Mouse (Mus musculus): ENCODE results near the gene 1700001C02Rik.

1700001C02Rik gene

DNA sequence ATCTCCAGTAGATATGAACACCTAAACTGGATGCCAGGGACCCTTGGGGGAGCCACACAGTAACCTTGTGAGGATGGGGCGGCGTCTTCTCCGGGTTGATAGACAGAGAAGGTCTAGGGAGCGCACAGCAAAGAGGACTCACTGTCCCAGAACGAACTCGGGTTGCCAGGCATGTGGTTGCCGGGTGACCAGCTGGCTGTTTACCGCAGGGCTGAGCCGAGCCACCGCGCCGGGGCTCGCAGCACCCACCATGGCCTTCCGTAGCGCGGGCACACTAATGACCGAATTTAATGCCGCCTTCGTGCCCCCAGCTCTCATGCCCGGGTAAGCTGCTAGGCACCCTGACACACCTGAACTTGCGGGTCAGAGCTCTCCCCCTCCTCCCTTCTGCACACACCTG is at the start of gene 1700001C02Rik:
Gene 1700001C02Rik (plus strand): TSS at position 187 of the 400 bp plus-strand sequence.
- DNase-seq (ENCODE audit: low read depth, low spot score) = no peak

DNA sequence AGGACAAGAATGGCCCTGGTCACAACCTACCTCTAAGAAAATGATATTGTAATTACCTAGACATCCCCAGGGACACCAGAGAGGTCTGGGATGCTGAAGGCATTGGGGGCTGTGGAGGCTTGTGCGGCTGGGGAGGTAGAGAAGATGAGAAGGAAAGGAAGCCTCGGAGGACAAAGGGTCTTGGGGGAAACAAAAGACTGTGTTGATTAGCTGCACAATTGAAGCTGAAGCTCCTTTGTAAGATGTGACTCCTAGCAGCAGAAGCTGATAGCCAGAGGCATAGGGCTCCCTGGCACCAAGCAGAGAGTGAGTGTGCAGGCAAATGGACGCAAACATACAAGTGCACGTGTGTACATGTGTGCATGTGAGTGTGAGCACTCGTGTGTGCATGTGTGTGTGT is 49.2 kb upstream of the 1700001C02Rik start:
- DNase-seq (ENCODE audit: low read depth, low spot score) = no peak

GRCm38 (mm10) chr5:30423121-30423520 is 42.7 kb upstream of the 1700001C02Rik start:
- no peak for DNase-seq (ENCODE audit: low read depth, low spot score)

- peak; percentile 50 for DNase-seq (ENCODE audit: low read depth, low spot score)
Observed at GRCm38 (mm10) chr5:30423572-30424244, 42.1 kb upstream of the 1700001C02Rik start.

DNA sequence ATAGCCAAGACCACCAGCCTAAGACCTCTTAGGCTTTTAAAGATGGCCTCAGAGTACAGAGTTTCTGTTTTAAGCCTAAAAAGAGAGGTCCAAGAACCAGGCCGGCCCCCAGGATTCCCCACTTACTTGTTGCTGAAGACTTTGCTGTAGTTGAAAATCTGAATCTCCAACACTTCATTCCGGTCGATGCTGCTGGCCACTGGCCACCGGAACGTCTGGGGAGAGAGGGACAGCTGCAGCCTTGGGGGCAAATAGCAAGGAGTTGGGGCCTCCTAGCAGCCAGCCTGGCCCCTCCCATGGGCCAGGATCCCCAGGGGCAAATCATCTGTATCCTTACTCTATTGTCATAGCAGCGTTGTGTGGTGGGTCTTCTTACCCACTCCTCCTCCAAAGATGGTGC is 38.4 kb upstream of the 1700001C02Rik start:
- no peak for DNase-seq (ENCODE audit: low read depth, low spot score)

GRCm38 (mm10) chr5:30438931-30439330 is 26.9 kb upstream of the 1700001C02Rik start:
- peak; percentile 14 for DNase-seq (ENCODE audit: low read depth, low spot score)

DNA sequence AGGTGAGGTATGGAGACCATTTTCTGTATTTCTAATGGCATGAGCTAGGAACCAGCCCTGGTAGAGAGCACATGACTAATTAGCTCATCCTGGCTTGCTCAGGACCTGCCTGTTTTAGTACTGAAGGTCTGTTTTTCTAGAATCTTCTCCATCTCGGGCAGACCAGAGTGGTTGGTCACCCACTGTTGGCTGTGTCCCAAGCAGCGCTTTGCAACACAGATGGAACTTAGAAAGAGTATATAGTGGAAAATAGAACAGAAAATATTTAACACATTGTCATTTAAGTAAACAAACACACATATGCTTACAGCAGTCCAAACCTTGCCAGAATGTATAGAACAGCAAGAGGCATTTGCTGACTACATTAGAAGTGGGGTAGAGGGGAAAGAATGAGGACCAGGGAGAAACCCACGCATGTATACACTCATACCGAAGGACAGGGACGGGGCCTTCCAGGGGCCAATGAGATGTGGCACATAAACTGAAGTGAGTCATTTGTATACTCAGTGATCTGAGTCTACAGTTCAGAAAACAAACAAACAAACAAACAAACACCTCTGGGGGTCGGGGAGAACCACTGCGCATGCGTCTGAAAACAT is 25.4 kb upstream of the 1700001C02Rik start:
- DNase-seq (ENCODE audit: low read depth, low spot score) = no peak

DNA sequence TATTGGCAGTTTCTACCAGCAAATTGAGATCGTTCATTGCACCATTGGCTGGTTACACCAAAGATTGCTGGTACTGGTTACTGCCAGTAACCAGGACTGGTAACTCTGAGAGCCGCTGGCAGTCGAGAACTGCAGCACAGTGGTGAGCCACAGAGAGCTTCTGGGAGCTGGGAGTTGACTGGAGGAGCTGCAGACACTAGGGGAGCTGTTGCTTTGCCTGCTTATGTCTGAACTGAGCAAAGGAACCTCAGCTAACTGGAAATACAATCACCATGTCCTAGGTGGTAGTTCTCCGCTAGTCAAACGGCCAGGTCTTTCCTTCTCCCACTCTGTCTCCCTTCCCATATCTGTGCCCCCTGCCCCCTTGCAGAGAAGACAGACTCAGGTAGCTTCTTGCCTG is 23.7 kb upstream of the 1700001C02Rik start:
- DNase-seq (ENCODE audit: low read depth, low spot score) = peak; percentile 27

GRCm38 (mm10) chr5:30444327-30444895 is 21.4 kb upstream of the 1700001C02Rik start:
- DNase-seq (ENCODE audit: low read depth, low spot score) = no peak

- no peak for DNase-seq (ENCODE audit: low read depth, low spot score)
Observed at GRCm38 (mm10) chr5:30456056-30456455, 9.8 kb upstream of the 1700001C02Rik start.

- no peak for DNase-seq (ENCODE audit: low read depth, low spot score)
Observed at GRCm38 (mm10) chr5:30460155-30460554, 5.7 kb upstream of the 1700001C02Rik start.

DNA sequence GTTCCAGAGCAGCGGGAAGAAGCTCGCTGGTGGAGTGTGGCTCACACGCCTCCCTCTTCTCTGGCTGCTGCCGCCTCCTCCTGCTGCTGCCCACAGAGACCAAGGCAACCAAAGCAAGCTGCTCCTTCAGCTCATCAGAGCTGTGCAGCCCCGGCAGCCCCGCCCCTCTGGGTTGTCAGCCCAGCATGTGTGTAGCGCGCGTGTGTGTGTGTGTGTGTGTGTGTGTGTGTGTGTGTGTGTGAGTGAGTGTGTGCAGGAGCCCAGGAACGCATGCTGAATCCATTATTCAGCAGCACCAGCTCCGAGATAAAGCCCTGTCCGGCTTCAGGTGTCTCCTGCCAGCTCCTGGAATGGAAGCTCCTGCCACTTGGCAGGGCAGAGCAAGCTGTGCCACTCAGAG is 4.0 kb upstream of the 1700001C02Rik start, which contains the start of gene Otof:
Gene Otof (minus strand): TSS at position 112 of the 400 bp plus-strand sequence.
- DNase-seq (ENCODE audit: low read depth, low spot score) = no peak

DNA sequence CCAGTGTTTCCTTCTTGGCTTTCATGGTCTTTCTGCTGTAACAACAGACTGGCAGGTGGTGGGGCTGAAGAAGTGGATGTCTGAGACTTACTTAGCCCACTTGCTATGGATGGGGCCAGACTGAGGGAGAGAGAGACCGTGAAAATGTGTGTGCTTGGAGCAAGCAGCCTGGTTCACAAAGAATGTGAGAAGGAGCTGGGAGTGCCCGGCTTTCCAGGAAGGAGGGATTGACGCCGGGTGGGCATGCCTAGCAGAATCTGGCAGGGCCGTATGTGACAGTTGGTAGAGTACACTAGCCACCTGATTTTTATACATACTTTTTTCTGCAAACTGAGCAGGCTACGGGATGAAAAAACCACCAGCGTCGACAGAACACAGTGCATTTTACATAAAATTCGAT is 468 bp downstream of the 1700001C02Rik start:
- DNase-seq (ENCODE audit: low read depth, low spot score) = no peak

- peak; percentile 9 for DNase-seq (ENCODE audit: low read depth, low spot score)
Observed at GRCm38 (mm10) chr5:30470454-30470853, 4.6 kb downstream of the 1700001C02Rik start.

GRCm38 (mm10) chr5:30472148-30472547 is 6.3 kb downstream of the 1700001C02Rik start:
- DNase-seq (ENCODE audit: low read depth, low spot score) = no peak

DNA sequence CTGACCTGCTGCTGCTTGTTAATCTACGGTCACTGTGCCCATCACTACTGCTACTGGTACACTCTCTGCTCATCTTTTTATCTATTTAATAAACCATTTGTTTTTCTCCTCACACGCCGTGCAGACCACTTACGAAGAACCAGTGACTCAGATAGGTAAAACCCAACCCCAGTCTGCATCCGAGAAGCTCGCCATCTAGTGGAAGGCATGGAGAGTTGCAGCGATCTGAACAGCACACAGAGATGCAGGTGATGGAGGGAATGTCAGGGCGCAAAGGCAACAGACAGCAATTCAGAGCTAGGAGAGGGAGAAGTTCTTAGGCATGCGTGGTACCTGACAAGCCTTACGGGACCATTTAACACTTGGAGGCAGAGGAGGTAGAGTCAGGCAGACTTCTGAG is 10.7 kb downstream of the 1700001C02Rik start:
- DNase-seq (ENCODE audit: low read depth, low spot score) = peak; percentile 47

DNA sequence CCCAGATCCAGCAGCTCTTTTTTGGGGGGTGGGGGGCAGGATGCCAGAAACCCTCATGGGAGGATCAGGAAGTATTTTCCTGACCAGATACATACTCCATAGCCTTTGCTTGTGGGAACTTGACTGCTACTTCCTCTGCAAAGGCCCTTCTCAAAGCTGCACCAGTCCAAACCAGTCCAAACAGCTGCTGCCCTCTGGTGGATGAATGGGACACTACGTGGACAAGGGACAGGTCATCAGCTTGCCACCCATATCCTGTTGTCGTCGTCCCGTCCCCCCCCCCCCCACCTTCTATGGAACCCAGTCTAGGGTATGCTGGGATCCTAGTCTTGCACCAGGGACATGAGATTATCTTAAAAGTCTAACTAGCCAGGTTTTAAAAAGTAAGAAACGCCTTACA is 16.5 kb downstream of the 1700001C02Rik start:
- DNase-seq (ENCODE audit: low read depth, low spot score) = peak; percentile 59

DNA sequence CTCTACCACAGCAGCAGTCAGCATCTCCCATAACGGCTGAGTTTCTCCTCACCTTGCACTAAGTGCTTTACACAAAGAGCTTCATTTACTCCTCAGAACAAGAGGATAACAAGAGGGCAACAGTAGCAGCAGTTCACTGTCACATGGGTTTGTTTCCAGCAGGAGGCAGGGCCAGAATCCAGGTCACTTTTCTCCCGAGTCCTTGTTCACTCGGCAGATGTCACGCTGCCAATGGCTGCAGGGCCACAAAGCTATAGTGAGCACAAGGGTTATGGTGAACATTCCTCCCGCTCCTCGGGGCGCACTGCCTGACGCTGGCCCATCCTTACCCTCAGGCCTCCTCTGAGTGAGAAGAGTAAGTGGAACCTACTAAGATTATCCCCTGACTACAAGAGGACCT is 17.7 kb downstream of the 1700001C02Rik start:
- DNase-seq (ENCODE audit: low read depth, low spot score) = no peak

DNA sequence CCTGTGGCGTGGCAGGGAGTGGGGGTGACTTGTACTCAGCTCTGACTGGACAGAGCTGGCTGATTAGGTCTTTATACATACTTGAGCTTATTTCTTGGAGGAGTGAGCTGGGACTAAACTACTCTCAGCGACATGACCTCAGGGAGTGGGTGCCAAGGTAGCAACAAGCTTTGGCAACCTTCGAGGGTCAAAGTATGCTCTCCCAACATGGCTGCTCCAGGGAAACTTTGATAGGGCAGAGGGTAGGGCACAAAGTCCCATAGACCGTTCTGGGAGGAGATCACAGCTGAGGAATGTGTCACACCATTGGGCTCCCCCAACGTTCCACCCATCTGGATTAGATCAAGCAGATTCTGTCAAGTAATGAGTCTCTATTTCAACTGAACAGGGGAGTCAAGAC is 18.7 kb downstream of the 1700001C02Rik start:
- DNase-seq (ENCODE audit: low read depth, low spot score) = no peak

DNA sequence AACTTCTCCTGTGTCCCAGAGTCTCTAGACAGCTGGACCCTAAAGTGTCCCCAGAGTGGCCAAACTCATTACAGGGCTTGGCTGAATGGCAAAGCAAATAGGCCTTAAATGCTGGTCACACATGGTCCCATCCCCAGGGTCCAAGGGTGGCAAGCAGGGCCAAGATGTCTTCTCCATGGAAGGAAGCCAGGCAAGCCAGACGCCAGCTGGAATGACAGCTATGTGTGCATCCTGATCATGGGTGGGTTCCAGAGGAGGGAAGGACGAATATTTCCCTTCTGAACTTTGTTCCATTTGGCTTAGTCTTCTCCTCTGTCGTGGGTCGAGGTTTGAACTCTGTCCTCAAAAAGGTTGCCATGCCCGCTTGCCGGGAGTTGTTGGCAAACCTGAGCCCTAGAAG is 19.3 kb downstream of the 1700001C02Rik start:
- DNase-seq (ENCODE audit: low read depth, low spot score) = no peak

DNA sequence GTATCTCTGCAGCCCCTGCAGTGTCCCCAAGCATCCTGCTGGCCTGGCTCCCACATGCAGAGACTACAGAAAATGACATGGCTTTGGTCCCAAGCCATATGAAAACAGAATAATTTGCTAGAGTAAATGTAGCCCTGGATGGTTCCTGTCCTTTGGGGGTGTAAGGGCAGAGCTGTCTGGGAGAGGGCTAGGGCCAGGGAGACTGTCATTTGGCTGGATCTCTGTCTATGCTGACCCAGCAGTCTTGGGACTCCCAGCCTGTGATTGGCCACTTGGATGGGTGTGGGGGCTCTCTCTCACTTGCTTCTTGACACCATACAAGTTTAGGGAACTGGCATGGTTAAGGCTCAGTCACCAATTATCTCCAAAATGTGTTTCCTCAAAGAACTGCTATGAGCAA is 24.4 kb downstream of the 1700001C02Rik start:
- no peak for DNase-seq (ENCODE audit: low read depth, low spot score)

DNA sequence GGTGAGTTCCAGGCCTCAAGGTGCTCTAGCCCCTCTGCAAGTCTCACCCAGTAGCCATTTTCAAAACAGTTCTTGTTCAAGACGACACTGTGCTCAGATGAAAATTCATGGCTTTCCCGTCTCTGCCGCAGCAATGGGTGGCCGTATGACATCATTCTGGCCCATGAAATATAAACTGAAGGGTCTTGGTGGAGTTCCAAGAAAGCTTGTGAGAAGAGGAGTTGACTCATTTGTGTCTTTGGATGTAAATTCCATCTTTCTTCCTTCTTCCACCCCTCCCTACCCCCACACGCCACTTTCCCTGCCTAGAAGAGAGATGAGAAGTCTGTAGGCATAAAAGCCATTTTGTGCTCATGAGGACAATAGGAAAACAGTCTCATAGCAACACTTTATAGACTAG is 25.0 kb downstream of the 1700001C02Rik start:
- DNase-seq (ENCODE audit: low read depth, low spot score) = no peak

- DNase-seq (ENCODE audit: low read depth, low spot score) = no peak
Observed at GRCm38 (mm10) chr5:30493723-30494122, 27.9 kb downstream of the 1700001C02Rik start.
